ENCODE assay signal across 10 mouse cellular contexts in genomic region chr2:162682674-162683073, GRCm38 (mm10). TPM values are rescaled to one million over a fixed set of nuclear protein-coding genes. Genes with fewer than 3 reads are reported as not detected.
DNase-seq lines count a peak whose midpoint lies in the region; ATAC-seq and TF ChIP-seq lines count a peak whose summit lies in the region.
"Had no signal": no experiment of that assay in that cellular context is flagged by ENCODE, and none has a peak within 500 bp of the region (broad histone marks: within the 10 kb centered on the region; RNA-seq: fewer than 3 reads in every experiment).

No protein-coding gene starts in this region.

- TF ChIP-seq CTCF in thymus, adult 2 months (IDR thresholded peaks at IDR 0.05; ENCODE audit: borderline replicate concordance, control insufficient read depth, extremely low read depth, insufficient read depth, low read length, poor library complexity), result 0 out of 2 replicates have a peak, but pooled peaks have one; percentile 26
- TF ChIP-seq CTCF in lung, postnatal 0 days (IDR thresholded peaks at IDR 0.05), result peak; percentile 75

- H3K27me3 ChIP-seq in forebrain, embryonic 10.5 days (ENCODE audit: poor library complexity, severe bottlenecking), result no peaks in the 10 kb centered on the region
- H3K27me3 ChIP-seq in forebrain, embryonic 16.5 days (replicated peaks; ENCODE audit: control insufficient read depth, insufficient read depth, low read length), result no peaks in the 10 kb centered on the region; the same call in 1 of the 2 replicates
- no peaks in the 10 kb centered on the region for H3K27me3 ChIP-seq in thymus, adult 2 months (ENCODE audit: control insufficient read depth, insufficient read depth, low read length)
- H3K27me3 ChIP-seq in lung, postnatal 0 days (replicated peaks; ENCODE audit: insufficient read depth, low read length), result no peaks in the 10 kb centered on the region
- H3K27me3 ChIP-seq: heart, embryonic 13.5 days had no signal

- 0 out of 2 replicates have a peak, but pooled peaks cover 9% of the 10 kb centered on the region for H3K4me1 ChIP-seq in forebrain, embryonic 10.5 days
- no peaks in the 10 kb centered on the region for H3K4me1 ChIP-seq in forebrain, embryonic 16.5 days (replicated peaks; ENCODE audit: control insufficient read depth, insufficient read depth, low read length)
- H3K4me1 ChIP-seq in thymus, adult 2 months (replicated peaks; ENCODE audit: control insufficient read depth, insufficient read depth, low read length), result no peaks in the 10 kb centered on the region
- no peaks in the 10 kb centered on the region for H3K4me1 ChIP-seq in lung, postnatal 0 days (ENCODE audit: insufficient read depth, low read depth, low read length)
- H3K4me1 ChIP-seq: heart, embryonic 13.5 days had no signal

- H3K4me2 ChIP-seq in forebrain, embryonic 16.5 days (ENCODE audit: low read length), result no peak overlapping the region
- H3K4me2 ChIP-seq in lung, postnatal 0 days (replicated peaks; ENCODE audit: low read depth, low read length), result no peak overlapping the region
- H3K4me2 ChIP-seq: heart, embryonic 13.5 days had no signal

- H3K36me3 ChIP-seq in forebrain, embryonic 10.5 days (replicated peaks), result no peaks in the 10 kb centered on the region
- no peaks in the 10 kb centered on the region for H3K36me3 ChIP-seq in forebrain, embryonic 16.5 days (ENCODE audit: control insufficient read depth, insufficient read depth)
- no peaks in the 10 kb centered on the region for H3K36me3 ChIP-seq in thymus, adult 2 months (ENCODE audit: control insufficient read depth, insufficient read depth, low read length)
- H3K36me3 ChIP-seq in lung, postnatal 0 days (ENCODE audit: insufficient read depth, low read length), result no peaks in the 10 kb centered on the region
- H3K36me3 ChIP-seq: heart, embryonic 13.5 days had no signal

- no peak overlapping the region for H3K4me3 ChIP-seq in forebrain, embryonic 10.5 days
- no peak overlapping the region for H3K4me3 ChIP-seq in forebrain, embryonic 16.5 days (replicated peaks; ENCODE audit: low read length)
- no peak overlapping the region for H3K4me3 ChIP-seq in thymus, adult 2 months (ENCODE audit: control insufficient read depth, insufficient read depth, low read length)
- no peak overlapping the region for H3K4me3 ChIP-seq in lung, postnatal 0 days (ENCODE audit: low read depth, low read length)
- H3K4me3 ChIP-seq: heart, embryonic 13.5 days; myocyte had no signal

- H3K9ac ChIP-seq in forebrain, embryonic 16.5 days (replicated peaks; ENCODE audit: low read depth, low read length), result no peak overlapping the region
- H3K9ac ChIP-seq in lung, postnatal 0 days (replicated peaks; ENCODE audit: low read depth), result no peak overlapping the region
- H3K9ac ChIP-seq: heart, embryonic 13.5 days had no signal

- ATAC-seq in forebrain, embryonic 16.5 days, result no peak
- no peak for ATAC-seq in lung, postnatal 0 days

- no peak for TF ChIP-seq POLR2A in thymus, adult 2 months (IDR thresholded peaks at IDR 0.05; ENCODE audit: control insufficient read depth, extremely low read depth, insufficient read depth, low read length, poor library complexity)

- 22% methylated on average over 6 of the region's 6 CpGs for WGBS in forebrain, embryonic 10.5 days
- 10% methylated on average over 6 of the region's 6 CpGs for WGBS in forebrain, embryonic 16.5 days
- 19% methylated on average over 6 of the region's 6 CpGs for WGBS in thymus, adult 2 months
- WGBS in lung, postnatal 0 days, result 8% methylated on average over 6 of the region's 6 CpGs

- peak; percentile 22 for DNase-seq in forebrain, embryonic 10.5 days (ENCODE audit: extremely low spot score, low spot score)
- no peak for DNase-seq in thymus, adult 2 months
- DNase-seq in thymus, postnatal 10 days (ENCODE audit: low spot score in 2 of 2), result no peak
- peak; percentile 32 for DNase-seq in embryo, embryonic 9.5 days (ENCODE audit: extremely low spot score)
- peak; percentile 53 for DNase-seq in kidney, postnatal 10 days
- peak; percentile 29 for DNase-seq in lung, postnatal 0 days (ENCODE audit: low spot score)
- DNase-seq in testis, postnatal 10 days (ENCODE audit: low spot score), result peak; percentile 61

- TF ChIP-seq EP300 in lung, postnatal 0 days (IDR thresholded peaks at IDR 0.05), result no peak

- no peaks in the 10 kb centered on the region for H3K9me3 ChIP-seq in forebrain, embryonic 10.5 days
- no peaks in the 10 kb centered on the region for H3K9me3 ChIP-seq in forebrain, embryonic 16.5 days (ENCODE audit: control insufficient read depth, low read length)
- no peaks in the 10 kb centered on the region for H3K9me3 ChIP-seq in lung, postnatal 0 days (ENCODE audit: low read length)
- H3K9me3 ChIP-seq: heart, embryonic 13.5 days had no signal

- H3K27ac ChIP-seq in forebrain, embryonic 10.5 days, result no peak overlapping the region
- no peak overlapping the region for H3K27ac ChIP-seq in forebrain, embryonic 16.5 days (ENCODE audit: low read length)
- no peak overlapping the region for H3K27ac ChIP-seq in thymus, adult 2 months (ENCODE audit: control insufficient read depth, insufficient read depth, low read length)
- H3K27ac ChIP-seq in lung, postnatal 0 days (ENCODE audit: low read length), result no peak overlapping the region
- H3K27ac ChIP-seq: heart, embryonic 13.5 days had no signal

RNA-seq across cellular contexts. Expression of gene Ptprt, which starts 21.7 kb away (rescaled TPM):
- 0.48 and 0.87 TPM in 2 replicates for polyA plus RNA-seq in forebrain, embryonic 10.5 days (2016; fragmentation: Nextera tagmentation; extraction: Ambion mirVana)
- 7.9 and 8.1 TPM in 2 replicates for polyA plus RNA-seq in forebrain, embryonic 16.5 days (2015; fragmentation: Nextera tagmentation; extraction: Ambion mirVana)
- polyA plus RNA-seq in thymus, adult 2 months (2012; rRNA removed), result 0.94 and 1.1 TPM in 2 replicates
- 0.08 and 0.37 TPM in 2 replicates for polyA plus RNA-seq in lung, postnatal 0 days (2015; fragmentation: Nextera tagmentation; extraction: Ambion mirVana)

Comparison
In these comparisons a context has a peak if more than half of its experiments do, and no peak if none do; other contexts are left out.
1. DNase-seq: peak in forebrain, embryonic 10.5 days (single experiment), embryo, embryonic 9.5 days (single experiment), kidney, postnatal 10 days (single experiment), lung, postnatal 0 days (single experiment) and testis, postnatal 10 days (single experiment); none in thymus, adult 2 months (single experiment) and thymus, postnatal 10 days (0 of 2).